Mouse (Mus musculus) bone marrow, adult 2 months (tissue): ENCODE measurements around the gene Glipr1.
"Not testable (repeated sequence)": the region's sequence is repeated elsewhere in the genome, so short reads cannot be mapped to it uniquely, and the experiment has no call there.

ENCODE experiments used
- CTCF ChIP-seq: fragments of 200-500 bp; IDR thresholded peaks from 2 replicates; pipeline ENCODE4 v1.5.1; 2011; ENCODE audit warnings: low read length, control low read depth; ENCODE audit not compliant: control insufficient read depth, insufficient read depth
- POLR2A ChIP-seq: fragments of 200-500 bp; IDR thresholded peaks from 2 replicates; pipeline ENCODE4 v1.6.1; 2011; ENCODE audit warnings: low read depth, mild to moderate bottlenecking, control low read depth, low read length, borderline replicate concordance; ENCODE audit not compliant: control insufficient read depth

- not testable (repeated sequence) for TF ChIP-seq POLR2A, CTCF
Measured at GRCm38 (mm10) chr10:112028689-112029088, 26.3 kb upstream of the Glipr1 start.
